Mouse (Mus musculus) heart, embryonic 10.5 days (tissue): ENCODE measurements at regions not wholly inside any gene's neighbourhood (a gene's known extent, or its start where the extent isn't known, plus 50 kb on each side); places are given as distances from the start of the nearest gene placed in this dataset.

ENCODE experiments used
- DNase-seq: peaks from one replicate; pipeline ENCODE4 v3.0.0-alpha.2; 2017; ENCODE audit warnings: low spot score
- H3K27ac ChIP-seq: fragments of 300-500 bp; sonication (generic); 2 replicates; pipeline ENCODE4 v1.5.1; 2016; ENCODE audit warnings: mild to moderate bottlenecking
- H3K27me3 ChIP-seq: fragments of 300-500 bp; sonication (generic); 2 replicates; pipeline ENCODE4 v1.6.1; 2016; ENCODE audit warnings: mild to moderate bottlenecking; ENCODE audit not compliant: poor library complexity, insufficient read depth, severe bottlenecking
- H3K36me3 ChIP-seq: fragments of 300-500 bp; sonication (generic); 2 replicates; pipeline ENCODE4 v1.6.1; 2016; ENCODE audit warnings: mild to moderate bottlenecking, moderate library complexity
- H3K4me1 ChIP-seq: fragments of 300-500 bp; sonication (generic); 2 replicates; pipeline ENCODE4 v1.6.1; 2016; ENCODE audit warnings: mild to moderate bottlenecking
- H3K4me3 ChIP-seq: fragments of 300-500 bp; sonication (generic); 2 replicates; pipeline ENCODE4 v1.5.1; 2016; ENCODE audit warnings: mild to moderate bottlenecking, moderate library complexity
- H3K9me3 ChIP-seq: fragments of 300-500 bp; sonication (generic); 2 replicates; pipeline ENCODE4 v1.6.1; 2016; ENCODE audit warnings: mild to moderate bottlenecking, moderate library complexity
- WGBS: fragments of 180-500 bp; shearing (Covaris S2); methylation state at CpG from one replicate; pipeline ENCODE4 v1.1.7; 2016; 5-methylcytosine and 5-hydroxymethylcytosine counted together

DNA sequence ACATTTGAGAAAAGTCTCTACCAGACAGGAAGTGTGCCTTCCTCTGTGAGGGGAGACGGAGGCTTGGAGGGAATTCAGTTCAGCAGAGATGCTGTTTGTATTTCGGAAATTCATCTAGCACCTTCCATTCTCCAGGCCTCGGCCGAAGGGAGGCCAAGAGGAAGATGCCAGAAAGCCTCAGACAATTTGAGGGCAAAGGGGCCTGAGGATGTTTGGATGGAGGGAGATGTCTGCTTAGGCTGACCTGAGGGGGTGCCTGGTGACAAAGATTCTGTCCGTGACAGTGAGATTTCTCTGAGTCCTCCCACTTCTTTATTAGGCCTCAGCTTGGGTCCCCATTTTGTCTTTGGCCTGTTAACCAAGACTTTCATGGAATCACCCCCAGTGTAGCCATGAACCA, 225.2 kb upstream of the Jade1 start:
- no peaks in the 10 kb centered on the region for H3K27me3 ChIP-seq
- H3K36me3 ChIP-seq = no peaks in the 10 kb centered on the region
- no peak overlapping the region for H3K4me3 ChIP-seq
- H3K27ac ChIP-seq = no peak overlapping the region
- H3K9me3 ChIP-seq = no peaks in the 10 kb centered on the region; the same call in 1 of the 2 replicates
- 74% methylated on average over 5 of the region's 5 CpGs for WGBS
- DNase-seq = no peak
- H3K4me1 ChIP-seq = no peaks in the 10 kb centered on the region

DNA sequence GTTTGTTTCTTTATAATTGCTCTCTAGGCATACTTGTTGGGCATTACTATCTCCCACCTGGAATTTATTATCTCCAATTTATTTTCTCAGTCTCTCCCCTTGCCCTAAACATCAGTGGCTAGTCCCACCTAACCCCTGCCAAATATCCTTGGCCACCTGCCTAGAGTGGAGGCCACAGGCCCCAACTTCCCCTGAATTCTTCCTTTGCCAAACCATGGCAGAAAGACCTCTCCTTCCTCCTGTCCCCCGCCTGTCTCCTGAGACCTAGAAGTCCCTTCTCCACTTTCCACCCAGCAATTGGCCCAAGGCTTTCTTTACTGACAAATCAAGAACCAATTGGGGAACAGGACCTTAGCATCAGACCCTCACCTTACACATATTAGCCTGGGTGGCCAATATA, 226.7 kb upstream of the Jade1 start:
- no peak overlapping the region for H3K27ac ChIP-seq
- peaks cover 2% of the 10 kb centered on the region; the same call in 1 of the 2 replicates for H3K9me3 ChIP-seq
- no peaks in the 10 kb centered on the region for H3K27me3 ChIP-seq
- H3K36me3 ChIP-seq = no peaks in the 10 kb centered on the region
- WGBS = 81% methylated on average over 1 of the region's 1 CpGs
- H3K4me1 ChIP-seq = no peaks in the 10 kb centered on the region
- DNase-seq = no peak
- H3K4me3 ChIP-seq = no peak overlapping the region

DNA sequence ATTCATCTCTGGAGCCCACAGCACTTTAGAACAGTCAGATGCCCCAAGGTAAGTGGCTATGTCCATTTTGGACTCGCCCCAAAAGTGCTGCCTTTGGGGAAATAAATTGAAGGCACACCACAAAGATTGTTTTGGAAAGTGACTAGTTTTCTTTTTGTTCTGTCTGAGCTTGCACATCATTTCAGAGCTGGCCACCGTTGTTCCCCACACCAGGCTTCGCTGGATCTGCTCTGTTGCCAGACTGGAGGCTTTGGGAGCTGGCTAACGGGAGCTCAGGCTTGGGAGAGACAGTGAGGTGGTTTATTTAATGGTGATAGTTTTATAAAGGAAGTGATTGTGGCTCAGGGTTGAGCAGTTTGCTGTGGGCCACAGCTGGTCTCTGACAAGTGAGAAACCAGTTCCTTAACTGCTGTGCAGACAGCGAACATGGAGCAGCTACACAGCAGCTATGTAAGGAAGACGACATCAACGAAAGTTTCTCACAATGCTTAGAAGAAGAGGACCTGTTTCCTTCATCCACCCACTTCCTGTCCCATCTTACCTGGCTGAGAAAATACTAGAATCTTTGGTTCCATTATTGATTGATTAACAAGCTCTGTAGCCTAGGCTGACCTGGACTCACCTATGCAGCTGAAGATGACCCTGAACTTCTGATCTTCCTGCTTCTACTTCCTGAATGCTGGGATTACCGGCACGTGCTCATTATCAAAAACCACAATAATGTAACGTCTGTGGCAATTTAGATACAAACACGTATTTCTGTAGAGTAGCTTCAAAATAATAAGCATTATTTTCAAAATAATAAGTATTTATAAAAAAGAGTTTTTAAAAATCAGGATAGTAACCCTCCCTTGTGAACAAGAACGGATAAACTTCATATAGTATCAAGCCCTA, 229.1 kb upstream of the Jade1 start:
- no peaks in the 10 kb centered on the region for H3K36me3 ChIP-seq
- 76% methylated on average over 12 of the region's 12 CpGs for WGBS
- DNase-seq = no peak
- no peak overlapping the region for H3K4me3 ChIP-seq
- H3K27me3 ChIP-seq = no peaks in the 10 kb centered on the region
- H3K27ac ChIP-seq = no peak overlapping the region
- H3K9me3 ChIP-seq = 0 out of 2 replicates have a peak, but pooled peaks cover 3% of the 10 kb centered on the region
- no peaks in the 10 kb centered on the region for H3K4me1 ChIP-seq

DNA sequence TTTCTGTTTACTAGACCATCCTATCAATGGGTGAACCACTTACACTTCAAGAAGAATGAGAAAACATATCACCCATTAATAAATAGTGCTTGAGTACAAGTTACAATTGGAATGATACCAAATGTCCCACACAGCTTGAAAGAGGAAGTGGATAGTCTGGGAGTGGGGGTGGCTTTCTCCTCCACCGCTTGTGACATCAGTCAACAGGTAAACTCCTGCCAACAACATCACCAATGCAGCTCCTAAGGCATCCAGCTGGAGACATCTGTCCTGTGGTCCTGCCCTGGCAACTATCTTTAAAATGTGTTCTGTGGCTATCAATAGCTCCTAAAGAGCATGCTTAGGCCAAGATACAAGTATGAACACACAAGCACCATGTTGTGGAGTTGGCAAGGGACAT, 233.7 kb upstream of the Jade1 start:
- Histone ChIP-seq H3K9me3 (0 out of 2 replicates have a peak, but pooled peaks cover 3% of the 10 kb centered on the region), H3K4me1 (no peaks in the 10 kb centered on the region), H3K27me3 (no peaks in the 10 kb centered on the region), H3K4me3 (no peak overlapping the region), H3K27ac (no peak overlapping the region), H3K36me3 (no peaks in the 10 kb centered on the region)
- WGBS = 85% methylated on average over 1 of the region's 1 CpGs
- no peak for DNase-seq

DNA sequence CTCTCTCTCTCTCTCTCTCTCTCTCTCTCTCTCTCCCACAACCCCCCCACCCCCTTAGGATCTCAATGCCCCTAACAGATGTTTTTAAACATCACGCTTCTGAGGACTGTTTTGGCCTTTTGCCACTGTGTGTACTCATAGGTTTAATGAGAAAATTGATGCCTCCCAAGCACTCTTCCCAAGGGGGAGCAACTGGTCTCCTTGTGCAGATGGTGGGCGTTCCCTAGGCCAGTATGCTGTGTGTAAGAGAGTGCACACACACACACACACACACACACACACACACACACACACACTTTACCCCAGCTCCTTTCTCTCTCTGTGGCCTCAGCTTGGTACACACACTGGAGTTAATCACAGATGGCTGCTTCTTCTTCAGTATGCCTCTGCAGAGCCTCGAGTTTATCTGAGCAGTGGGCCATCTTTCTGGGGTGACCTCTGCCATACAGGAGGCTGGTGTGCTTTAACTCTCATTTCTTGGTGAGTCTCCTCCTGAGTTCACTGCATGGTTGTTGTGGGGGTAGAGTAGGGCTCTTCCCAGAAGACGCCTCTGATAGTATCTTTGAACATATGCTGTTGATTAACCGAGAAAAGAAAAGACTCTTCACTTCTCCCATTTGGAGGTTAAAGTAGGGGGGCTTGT, 236.2 kb upstream of the Jade1 start:
- H3K4me3 ChIP-seq = no peak overlapping the region
- no peaks in the 10 kb centered on the region for H3K36me3 ChIP-seq
- H3K27ac ChIP-seq = no peak overlapping the region
- 0 out of 2 replicates have a peak, but pooled peaks cover 3% of the 10 kb centered on the region for H3K9me3 ChIP-seq
- H3K27me3 ChIP-seq = no peaks in the 10 kb centered on the region
- DNase-seq = peak; percentile 64
- 63% methylated on average over 5 of the region's 5 CpGs for WGBS
- H3K4me1 ChIP-seq = no peaks in the 10 kb centered on the region

DNA sequence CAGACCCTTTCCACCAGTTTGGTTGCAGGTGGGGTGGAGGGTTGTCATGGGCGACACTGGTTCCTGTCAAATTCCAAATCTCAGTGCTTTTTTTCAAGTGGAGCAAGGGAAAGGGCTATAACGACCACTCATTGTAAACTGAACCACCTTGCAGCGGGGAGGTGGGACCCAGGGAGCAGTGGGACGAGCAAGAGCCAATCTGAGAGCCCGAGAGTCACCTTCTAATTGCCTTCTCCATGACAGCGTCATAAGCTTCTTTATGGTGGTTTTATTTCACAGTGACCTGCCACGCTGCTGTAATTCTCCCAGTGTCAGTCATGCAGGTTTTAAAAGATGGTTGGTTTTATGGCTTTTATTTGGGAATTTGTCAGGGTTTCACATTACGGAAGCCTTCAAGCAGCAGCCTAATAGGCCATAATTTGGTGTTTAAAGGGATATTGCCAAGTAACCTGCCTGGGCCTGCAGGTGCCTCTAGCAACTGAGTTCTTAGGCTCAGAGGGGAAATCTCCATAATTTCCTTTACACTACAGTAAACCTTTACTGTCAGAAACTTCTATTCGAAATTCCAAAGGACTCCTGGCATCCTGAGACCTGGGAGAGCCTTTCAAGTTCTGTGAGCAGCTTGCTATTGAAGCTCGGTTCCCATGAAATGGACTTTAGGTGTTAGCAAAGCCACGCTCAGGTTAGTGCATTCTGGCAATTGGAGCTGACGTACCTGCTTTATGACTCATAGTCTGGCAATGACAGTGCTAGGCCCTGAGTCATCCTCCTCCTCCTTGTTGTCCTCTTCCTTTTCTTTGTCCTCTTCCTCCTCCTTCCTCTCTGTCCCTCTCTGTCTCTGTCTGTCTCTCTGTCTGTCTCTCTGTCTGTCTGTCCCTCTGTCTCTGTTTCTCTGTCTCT, 235.6 kb upstream of the Pgrmc2 start:
- H3K4me1 ChIP-seq = no peaks in the 10 kb centered on the region
- H3K9me3 ChIP-seq = no peaks in the 10 kb centered on the region
- no peak overlapping the region for H3K27ac ChIP-seq
- no peaks in the 10 kb centered on the region for H3K36me3 ChIP-seq
- no peak for DNase-seq
- no peak overlapping the region for H3K4me3 ChIP-seq
- H3K27me3 ChIP-seq = no peaks in the 10 kb centered on the region
- 77% methylated on average over 12 of the region's 12 CpGs for WGBS

DNA sequence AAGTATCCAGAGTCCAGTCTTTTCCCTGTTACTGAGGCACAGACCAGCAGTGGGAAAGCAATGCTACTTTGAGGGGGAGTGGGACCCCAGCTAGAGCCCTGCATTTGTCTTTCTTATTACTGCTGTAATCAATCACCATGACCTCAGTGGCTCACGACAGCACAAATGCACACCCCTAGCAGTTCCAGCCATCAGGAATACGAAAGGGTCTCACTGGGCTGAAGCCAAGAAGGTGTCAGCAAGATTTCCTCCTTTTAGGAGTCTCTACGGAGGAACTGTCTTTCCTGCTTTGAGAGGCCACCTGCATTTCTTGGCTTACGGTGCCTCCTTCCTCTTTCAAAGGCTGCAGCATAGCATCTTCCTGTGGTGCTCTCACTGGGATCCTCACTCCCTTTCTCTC, 234.3 kb upstream of the Pgrmc2 start:
- Histone ChIP-seq H3K9me3 (no peaks in the 10 kb centered on the region), H3K36me3 (no peaks in the 10 kb centered on the region), H3K27me3 (no peaks in the 10 kb centered on the region), H3K4me3 (no peak overlapping the region), H3K4me1 (no peaks in the 10 kb centered on the region), H3K27ac (no peak overlapping the region)
- DNase-seq = no peak
- WGBS = 61% methylated on average over 4 of the region's 4 CpGs

DNA sequence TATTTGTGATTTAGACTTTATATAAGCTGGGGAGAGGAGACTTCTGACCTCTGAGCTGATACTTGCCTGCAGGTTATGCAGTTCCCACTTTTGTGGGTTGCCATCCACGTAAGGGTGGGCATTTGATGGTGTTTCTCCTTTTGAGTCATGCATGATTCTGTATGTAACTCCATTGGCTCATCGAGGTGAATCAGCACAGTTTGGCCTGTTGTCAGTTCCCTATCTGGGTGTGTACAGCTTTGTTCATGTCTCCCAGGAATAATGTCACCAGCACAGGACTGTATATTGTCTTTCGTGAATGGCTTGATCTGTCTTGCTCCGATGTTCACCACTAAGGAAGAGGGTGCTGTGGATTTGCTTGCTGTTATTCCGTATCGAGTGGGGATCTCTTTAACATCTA, 229.6 kb upstream of the Pgrmc2 start:
- Histone ChIP-seq H3K27ac (no peak overlapping the region), H3K27me3 (no peaks in the 10 kb centered on the region), H3K9me3 (no peaks in the 10 kb centered on the region), H3K4me3 (no peak overlapping the region), H3K36me3 (no peaks in the 10 kb centered on the region), H3K4me1 (0 out of 2 replicates have a peak, but pooled peaks cover 3% of the 10 kb centered on the region)
- 89% methylated on average over 6 of the region's 6 CpGs for WGBS
- no peak for DNase-seq

DNA sequence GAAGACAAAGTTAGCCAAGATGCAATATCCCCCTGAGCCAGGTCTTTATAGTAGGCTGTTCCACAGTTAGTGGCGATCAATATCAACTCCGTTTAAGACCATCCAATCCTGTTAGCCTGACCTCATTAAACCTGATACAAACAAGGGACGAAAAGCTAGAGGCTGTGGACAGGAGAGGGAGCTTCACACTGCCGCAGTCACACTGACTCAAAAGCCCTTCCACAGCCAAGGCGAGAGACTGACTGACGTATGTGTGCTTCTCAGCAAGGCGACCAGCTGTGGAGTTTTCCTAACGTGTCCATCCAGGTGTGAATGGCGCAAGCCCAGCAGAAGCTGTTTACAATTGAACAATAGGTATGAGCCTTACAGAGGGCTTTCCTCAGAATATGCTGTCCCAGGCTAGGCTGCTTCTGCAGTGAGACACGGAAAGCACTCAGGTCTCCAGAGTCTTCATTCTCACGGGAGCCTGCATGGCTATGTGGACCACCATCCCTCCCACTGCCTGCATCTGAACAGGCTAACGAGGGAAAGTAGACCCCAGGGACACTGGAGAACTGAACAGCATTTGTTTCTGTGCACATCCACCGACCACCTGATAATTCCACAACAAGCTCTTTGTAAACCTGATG, 224.7 kb upstream of the Pgrmc2 start:
- WGBS = 73% methylated on average over 13 of the region's 13 CpGs
- Histone ChIP-seq H3K36me3 (no peaks in the 10 kb centered on the region), H3K27ac (no peak overlapping the region), H3K4me1 (0 out of 2 replicates have a peak, but pooled peaks cover 3% of the 10 kb centered on the region), H3K27me3 (no peaks in the 10 kb centered on the region), H3K4me3 (no peak overlapping the region), H3K9me3 (no peaks in the 10 kb centered on the region)
- no peak for DNase-seq

DNA sequence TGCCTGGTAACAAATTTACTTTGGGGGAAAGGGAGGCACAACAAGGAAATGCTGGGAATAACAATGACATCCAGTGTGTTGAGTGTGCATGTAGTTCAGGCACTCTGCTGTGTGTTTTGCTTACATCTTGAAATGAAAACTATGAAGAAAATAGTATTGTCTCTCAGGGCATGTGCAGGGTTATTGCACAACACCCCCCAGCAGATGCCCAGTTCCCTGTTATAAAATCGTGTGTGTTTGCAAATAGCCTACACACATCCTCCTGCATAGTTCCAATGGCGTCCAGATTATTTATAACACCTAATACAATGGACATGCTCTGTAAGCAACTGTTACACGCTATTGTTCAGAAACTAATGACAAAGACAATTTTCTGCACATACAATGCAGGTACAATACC, 220.0 kb upstream of the Pgrmc2 start:
- Histone ChIP-seq H3K36me3 (no peaks in the 10 kb centered on the region), H3K9me3 (no peaks in the 10 kb centered on the region), H3K27ac (no peak overlapping the region), H3K27me3 (no peaks in the 10 kb centered on the region), H3K4me1 (0 out of 2 replicates have a peak, but pooled peaks cover 1% of the 10 kb centered on the region), H3K4me3 (no peak overlapping the region)
- no peak for DNase-seq
- WGBS = 70% methylated on average over 3 of the region's 3 CpGs

DNA sequence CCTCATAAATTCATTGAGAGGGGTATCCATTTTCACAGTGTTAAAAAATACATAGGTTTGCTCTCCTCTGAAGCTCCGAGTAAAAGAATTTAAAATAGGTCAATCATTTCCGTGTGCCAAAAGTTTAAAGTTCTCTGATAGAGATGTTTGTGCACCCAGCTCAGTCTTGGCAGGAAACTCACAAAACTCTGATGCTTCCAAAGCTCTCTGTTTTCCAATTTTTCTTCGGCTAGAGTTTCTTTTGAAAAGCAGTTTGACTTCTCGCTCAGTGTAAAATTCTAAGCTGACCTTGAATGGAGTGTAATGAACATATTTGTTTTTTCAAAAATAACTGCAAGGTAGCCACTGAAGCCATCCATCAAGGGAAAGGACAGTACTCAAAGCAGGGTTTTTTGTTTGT, 215.9 kb upstream of the Pgrmc2 start:
- H3K9me3 ChIP-seq = no peaks in the 10 kb centered on the region
- H3K36me3 ChIP-seq = no peaks in the 10 kb centered on the region
- H3K4me3 ChIP-seq = no peak overlapping the region
- H3K27ac ChIP-seq = no peak overlapping the region
- WGBS = 82% methylated on average over 4 of the region's 4 CpGs
- no peaks in the 10 kb centered on the region for H3K27me3 ChIP-seq
- no peaks in the 10 kb centered on the region for H3K4me1 ChIP-seq
- no peak for DNase-seq

DNA sequence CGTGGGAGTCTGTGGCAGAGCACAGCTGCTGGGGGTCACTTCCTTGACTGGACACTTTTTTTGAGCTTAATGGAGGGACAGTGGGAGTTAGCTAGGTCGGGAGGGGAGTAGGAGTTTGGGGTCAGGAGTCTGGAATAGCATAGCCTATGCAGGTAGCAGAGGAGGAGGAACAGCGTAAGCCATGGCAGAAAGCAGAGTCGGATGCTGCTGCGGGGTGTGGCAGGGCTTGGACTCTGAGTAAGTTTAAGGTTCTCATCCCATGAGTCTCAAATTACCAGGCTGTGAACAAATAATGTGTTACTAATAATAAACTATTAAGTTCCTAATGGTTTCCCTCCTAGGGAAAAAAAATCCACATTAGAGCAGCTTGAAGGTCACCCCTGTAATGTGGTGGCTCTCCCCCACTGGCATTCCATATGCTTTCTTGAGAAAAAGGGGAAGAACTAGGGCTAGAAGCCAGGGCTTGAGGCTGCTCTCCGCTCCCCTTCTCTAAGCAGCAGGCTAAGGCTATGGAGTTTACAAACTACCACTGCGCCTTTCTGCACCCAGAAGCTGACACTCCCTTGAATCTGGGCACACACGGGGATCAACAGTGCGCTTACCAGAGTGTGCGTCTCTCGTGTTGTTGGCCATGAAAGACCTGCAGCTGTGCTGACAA, 213.4 kb upstream of the Pgrmc2 start:
- no peaks in the 10 kb centered on the region for H3K9me3 ChIP-seq
- H3K27ac ChIP-seq = no peak overlapping the region
- no peaks in the 10 kb centered on the region for H3K36me3 ChIP-seq
- H3K4me3 ChIP-seq = no peak overlapping the region
- no peaks in the 10 kb centered on the region for H3K4me1 ChIP-seq
- WGBS = 82% methylated on average over 11 of the region's 11 CpGs
- no peaks in the 10 kb centered on the region for H3K27me3 ChIP-seq
- no peak for DNase-seq
